In genomic region chr17:46553469-46553868, GRCm38 (mm10) we compare ENCODE assay signal across 8 mouse cellular contexts. TPM values are rescaled to one million over a fixed set of nuclear protein-coding genes. Genes with fewer than 3 reads are reported as not detected.
DNase-seq lines count a peak whose midpoint lies in the region; TF ChIP-seq lines count a peak whose summit lies in the region.

No protein-coding gene starts in this region.

- no peak for TF ChIP-seq POLR2A in myocyte (IDR thresholded peaks at IDR 0.05; ENCODE audit: insufficient read length, low read depth)

- H3K9me3 ChIP-seq in forebrain, embryonic 10.5 days: no peaks in the 10 kb centered on the region

- peaks cover 13% of the 10 kb centered on the region for H3K27me3 ChIP-seq in forebrain, embryonic 10.5 days (ENCODE audit: poor library complexity, severe bottlenecking)
- no peaks in the 10 kb centered on the region for H3K27me3 ChIP-seq in myocyte (ENCODE audit: control insufficient read depth, insufficient read depth, insufficient read length)

- DNase-seq in layer of hippocampus, adult 2 months (ENCODE audit: low spot score in 2 of 2): no peak
- DNase-seq in layer of hippocampus, adult 9-10 months (ENCODE audit: low spot score): no peak
- DNase-seq in forebrain, embryonic 10.5 days (ENCODE audit: extremely low spot score, low spot score): no peak
- DNase-seq in induced T-regulatory cell, adult 2 months (ENCODE audit: low read depth): peak; percentile 24
- no peak for DNase-seq in embryo, embryonic 10.5 days (ENCODE audit: low spot score)
- DNase-seq in embryo, embryonic 9.5 days (ENCODE audit: extremely low spot score): no peak
- no peak for DNase-seq in urinary bladder, adult 2 months (ENCODE audit: low spot score)

- H3ac ChIP-seq in myocyte (ENCODE audit: control insufficient read depth, insufficient read length): no peak overlapping the region

- peaks cover 38% of the 10 kb centered on the region for H3K36me3 ChIP-seq in forebrain, embryonic 10.5 days (replicated peaks)
- peaks cover 7% of the 10 kb centered on the region for H3K36me3 ChIP-seq in myocyte (ENCODE audit: control insufficient read depth, insufficient read depth)

- peak overlapping the region; percentile 93 for H3K4me2 ChIP-seq in myocyte (ENCODE audit: low read depth)

- H3K27ac ChIP-seq in layer of hippocampus, adult 2 months: peak overlapping the region; percentile 96
- peak overlapping the region; percentile 75 for H3K27ac ChIP-seq in forebrain, embryonic 10.5 days

- WGBS in forebrain, embryonic 10.5 days: 41% methylated on average over 11 of the region's 11 CpGs

- peaks cover 58% of the 10 kb centered on the region for H3K4me1 ChIP-seq in forebrain, embryonic 10.5 days

- no peak for TF ChIP-seq CTCF in layer of hippocampus, adult 2 months (conservative IDR thresholded peaks at IDR 0.05)

- peaks cover 46% of the 10 kb centered on the region for H3K79me2 ChIP-seq in myocyte (ENCODE audit: control insufficient read depth, insufficient read depth)

- H3K4me3 ChIP-seq in layer of hippocampus, adult 2 months: peak overlapping the region; percentile 90
- H3K4me3 ChIP-seq in forebrain, embryonic 10.5 days: peak overlapping the region; percentile 100
- H3K4me3 ChIP-seq in myocyte: peak overlapping the region; percentile 72

TF ChIP-seq in myocyte, 11 proteins besides CTCF, POLR2A, EP300 and RAD21:
- TF ChIP-seq TCF3 (IDR thresholded peaks at IDR 0.05; ENCODE audit: insufficient read length, low read depth) (no peak), E2F4 (IDR thresholded peaks at IDR 0.05; ENCODE audit: insufficient read depth) (no peak), MYOD1 (IDR thresholded peaks at IDR 0.05; ENCODE audit: control insufficient read depth in 1 of 3, insufficient read length in 2 of 3, low read depth in 2 of 3) (peak in 1 of 3 experiments; percentile 29), CEBPB (IDR thresholded peaks at IDR 0.05; ENCODE audit: insufficient read depth, poor library complexity, severe bottlenecking) (no peak), MAX (IDR thresholded peaks at IDR 0.05; ENCODE audit: low read depth) (no peak), TCF12 (IDR thresholded peaks at IDR 0.05; ENCODE audit: insufficient read depth, poor library complexity, severe bottlenecking) (no peak)

RNA-seq across cellular contexts. Expression of gene Srf, which starts 2.5 kb away (rescaled TPM):
- 10 to 100 TPM; 75.7 to 90.9 TPM for total RNA-seq in layer of hippocampus, adult 2 months (2021)
- polyA plus RNA-seq in forebrain, embryonic 10.5 days (2016; fragmentation: Nextera tagmentation; extraction: Ambion mirVana): 5.4 and 5.5 TPM in 2 replicates
- polyA plus RNA-seq in myocyte (2012; fragmentation: generic; extraction: Trizol): 51.1 TPM
- polyA plus RNA-seq in urinary bladder, adult 2 months (2012; rRNA removed): 122 and 145 TPM in 2 replicates

RNA-seq across cellular contexts. Expression of gene Cul9, which starts 7.3 kb away (rescaled TPM):
- 10 to 100 TPM; 66.1 to 68.4 TPM for total RNA-seq in layer of hippocampus, adult 2 months (2021)
- 3.5 and 3.7 TPM in 2 replicates for polyA plus RNA-seq in forebrain, embryonic 10.5 days (2016; fragmentation: Nextera tagmentation; extraction: Ambion mirVana)
- 0.43 TPM for polyA plus RNA-seq in myocyte (2012; fragmentation: generic; extraction: Trizol)
- 22.9 and 29.3 TPM in 2 replicates for polyA plus RNA-seq in urinary bladder, adult 2 months (2012; rRNA removed)

RNA-seq across cellular contexts. Expression of gene Dnph1, which starts 57.0 kb away (rescaled TPM):
- total RNA-seq in layer of hippocampus, adult 2 months (2021): 1 to 10 TPM; 4.8 to 6.2 TPM
- polyA plus RNA-seq in forebrain, embryonic 10.5 days (2016; fragmentation: Nextera tagmentation; extraction: Ambion mirVana): 107 TPM in 2 replicates
- polyA plus RNA-seq in myocyte (2012; fragmentation: generic; extraction: Trizol): 22.6 TPM
- 6.1 and 7.0 TPM in 2 replicates for polyA plus RNA-seq in urinary bladder, adult 2 months (2012; rRNA removed)
